Mouse (Mus musculus) MEL (cell line): Measurements from ENCODE around the gene Eif3m. TPM values are rescaled to one million over a fixed set of nuclear protein-coding genes. Genes with fewer than 3 reads are reported as not detected.
A peak's percentile ranks its signal among the peaks of the same experiment; 100 is the strongest.

Source experiments
- DNase-seq: peaks from one replicate; pipeline ENCODE4 v3.0.0; 2011; ENCODE audit warnings: low read depth, low spot score
- H3K27ac ChIP-seq: 2 replicates; pipeline ENCODE4 v1.5.1; 2012; ENCODE audit warnings: low read depth, mild to moderate bottlenecking, control low read depth, low read length, moderate library complexity; ENCODE audit not compliant: control insufficient read depth
- H3K27me3 ChIP-seq, 2 experiments: fragments of 150-350 bp in 1 of 2; sonication (generic) in 1 of 2; 2 replicates each; pipeline ENCODE4 v1.6.1; 2012; ENCODE audit warnings: low read length in 2 of 2, mild to moderate bottlenecking in 2 of 2, improper control_type of control experiment in 1 of 2, moderate library complexity in 1 of 2; ENCODE audit not compliant: insufficient read depth in 2 of 2, control insufficient read depth in 1 of 2
- H3K36me3 ChIP-seq, 2 experiments: 2 replicates each; pipeline ENCODE4 v1.6.1; 2012 to 2014; ENCODE audit warnings: low read length in 2 of 2, improper control_type of control experiment in 1 of 2, inconsistent platforms in 1 of 2, mild to moderate bottlenecking in 1 of 2; ENCODE audit not compliant: insufficient read depth in 2 of 2, control insufficient read depth in 1 of 2
- H3K4me1 ChIP-seq, 2 experiments: fragments of 150-350 bp in 1 of 2; sonication (generic) in 1 of 2; 2 replicates each; pipeline ENCODE4 v1.6.1; 2012; ENCODE audit warnings: low read length in 2 of 2, improper control_type of control experiment in 1 of 2, mild to moderate bottlenecking in 1 of 2; ENCODE audit not compliant: insufficient read depth in 2 of 2, control insufficient read depth in 1 of 2
- H3K4me3 ChIP-seq, 2 experiments: fragments of 150-350 bp in 1 of 2; sonication (generic) in 1 of 2; 2 replicates each; pipeline ENCODE4 v1.5.1; 2012; ENCODE audit warnings: low read depth in 2 of 2, low read length in 2 of 2, mild to moderate bottlenecking in 2 of 2, moderate library complexity in 2 of 2, control low read depth in 1 of 2, improper control_type of control experiment in 1 of 2; ENCODE audit not compliant: control insufficient read depth in 1 of 2, insufficient read depth in 1 of 2
- H3K79me2 ChIP-seq: 2 replicates; pipeline ENCODE4 v1.6.1; 2012; ENCODE audit warnings: mild to moderate bottlenecking, low read length, moderate library complexity; ENCODE audit not compliant: control insufficient read depth, poor library complexity, insufficient read depth
- H3K9ac ChIP-seq: 2 replicates; pipeline ENCODE4 v1.6.1; 2012; ENCODE audit warnings: low read depth, mild to moderate bottlenecking, control low read depth, low read length, moderate library complexity; ENCODE audit not compliant: control insufficient read depth, poor library complexity, severe bottlenecking
- H3K9me3 ChIP-seq: fragments of 150-350 bp; sonication (generic); replicated peaks from 2 replicates; pipeline ENCODE4 v1.6.1; 2012; ENCODE audit warnings: mild to moderate bottlenecking, low read length, improper control_type of control experiment, moderate library complexity; ENCODE audit not compliant: insufficient read depth
- CHD1 ChIP-seq: IDR thresholded peaks from 2 replicates; pipeline ENCODE4 v1.6.1; 2012; ENCODE audit warnings: low read depth, mild to moderate bottlenecking, inconsistent platforms, low read length, improper control_type of control experiment
- CTCF ChIP-seq, 3 experiments: IDR thresholded peaks in 2 of 3; conservative IDR thresholded peaks in 1 of 3; 2 replicates each; pipeline ENCODE4 v1.5.1; 2011 to 2012; ENCODE audit warnings: low read length in 3 of 3, low read depth in 2 of 3, mild to moderate bottlenecking in 2 of 3, improper control_type of control experiment in 1 of 3, inconsistent platforms in 1 of 3, mixed read lengths in 1 of 3, moderate library complexity in 1 of 3; ENCODE audit not compliant: control insufficient read depth in 1 of 3, insufficient read depth in 1 of 3, poor library complexity in 1 of 3, severe bottlenecking in 1 of 3
- EP300 ChIP-seq, 2 experiments: IDR thresholded peaks; 2 replicates each; pipeline ENCODE4 v1.6.1; 2011; ENCODE audit warnings: improper control_type of control experiment in 2 of 2, low read length in 2 of 2, low read depth in 1 of 2, mild to moderate bottlenecking in 1 of 2
- ETS1 ChIP-seq: IDR thresholded peaks from 2 replicates; pipeline ENCODE4 v1.6.1; 2012; ENCODE audit warnings: low read depth, mild to moderate bottlenecking, inconsistent platforms, low read length, improper control_type of control experiment, moderate library complexity
- GATA1 ChIP-seq: IDR thresholded peaks from 2 replicates; pipeline ENCODE4 v1.6.1; 2011; ENCODE audit warnings: low read depth, low read length, improper control_type of control experiment
- JUND ChIP-seq: IDR thresholded peaks from 2 replicates; pipeline ENCODE4 v1.6.1; 2011; ENCODE audit warnings: low read depth, mild to moderate bottlenecking, improper control_type of control experiment, low read length
- MAFK ChIP-seq: IDR thresholded peaks from 2 replicates; pipeline ENCODE4 v1.6.1; 2011; ENCODE audit warnings: low read depth, mild to moderate bottlenecking, low read length, improper control_type of control experiment, borderline replicate concordance
- MEF2A ChIP-seq: IDR thresholded peaks from 2 replicates; pipeline ENCODE4 v1.6.1; 2014; ENCODE audit warnings: low read depth, mild to moderate bottlenecking, inconsistent platforms, low read length, improper control_type of control experiment; ENCODE audit not compliant: poor library complexity, insufficient replicate concordance, severe bottlenecking; ENCODE audit errors: extremely low read depth
- MXI1 ChIP-seq: IDR thresholded peaks from 2 replicates; pipeline ENCODE4 v1.6.1; 2011; ENCODE audit warnings: mild to moderate bottlenecking, low read depth, low read length, improper control_type of control experiment
- NELFE ChIP-seq: IDR thresholded peaks from 2 replicates; pipeline ENCODE4 v1.6.1; 2011; ENCODE audit warnings: low read depth, low read length, improper control_type of control experiment
- NRF1 ChIP-seq: IDR thresholded peaks from 2 replicates; pipeline ENCODE4 v1.6.1; 2014; ENCODE audit warnings: low read depth, mild to moderate bottlenecking, inconsistent platforms, low read length, improper control_type of control experiment, moderate library complexity; ENCODE audit not compliant: poor library complexity, insufficient read depth, severe bottlenecking
- POLR2A ChIP-seq, 2 experiments: IDR thresholded peaks; 2 replicates each; pipeline ENCODE4 v1.6.1; 2011 to 2012; ENCODE audit warnings: low read length in 2 of 2, mild to moderate bottlenecking in 2 of 2, control low read depth in 1 of 2, improper control_type of control experiment in 1 of 2, low read depth in 1 of 2, moderate library complexity in 1 of 2; ENCODE audit not compliant: control insufficient read depth in 1 of 2, insufficient read depth in 1 of 2, poor library complexity in 1 of 2
- POLR2AphosphoS2 ChIP-seq: IDR thresholded peaks from 2 replicates; pipeline ENCODE4 v1.6.1; 2011; ENCODE audit warnings: low read length, improper control_type of control experiment
- RAD21 ChIP-seq: IDR thresholded peaks from 2 replicates; pipeline ENCODE4 v1.6.1; 2011; ENCODE audit warnings: mild to moderate bottlenecking, low read depth, low read length, improper control_type of control experiment
- RCOR1 ChIP-seq: IDR thresholded peaks from 2 replicates; pipeline ENCODE4 v1.6.1; 2012; ENCODE audit warnings: low read depth, mild to moderate bottlenecking, inconsistent platforms, low read length, improper control_type of control experiment
- SIN3A ChIP-seq: IDR thresholded peaks from 2 replicates; pipeline ENCODE4 v1.6.1; 2012; ENCODE audit warnings: low read length, improper control_type of control experiment, inconsistent platforms
- TBP ChIP-seq: IDR thresholded peaks from 2 replicates; pipeline ENCODE4 v1.8.0; 2011; ENCODE audit warnings: low read depth, low read length, improper control_type of control experiment
- UBTF ChIP-seq: IDR thresholded peaks from 2 replicates; pipeline ENCODE4 v1.6.1; 2012; ENCODE audit warnings: low read depth, mild to moderate bottlenecking, inconsistent platforms, low read length, improper control_type of control experiment, moderate library complexity, borderline replicate concordance; ENCODE audit not compliant: insufficient read depth
- USF1 ChIP-seq: IDR thresholded peaks from 2 replicates; pipeline ENCODE4 v1.6.1; 2014; ENCODE audit warnings: low read depth, mild to moderate bottlenecking, inconsistent platforms, low read length, improper control_type of control experiment, moderate library complexity
- ZMIZ1 ChIP-seq: IDR thresholded peaks from 2 replicates; pipeline ENCODE4 v1.6.1; 2012; ENCODE audit warnings: low read depth, mild to moderate bottlenecking, inconsistent platforms, low read length, improper control_type of control experiment, moderate library complexity
- ZNF384 ChIP-seq: IDR thresholded peaks from 2 replicates; pipeline ENCODE4 v1.6.1; 2012; ENCODE audit warnings: low read depth, mild to moderate bottlenecking, inconsistent platforms, low read length, improper control_type of control experiment
- polyA plus RNA-seq, 2 experiments: library from polyadenylated mRNA; stranded (reverse) in 1 of 2; unstranded in 1 of 2; fragments of >175 nt in 1 of 2; fragments of >200 nt in 1 of 2; gene quantifications; 2 replicates each; pipeline versions ENCODE4 v1.2.1 to v1.2.4; 2012; ENCODE audit warnings: low replicate concordance in 2 of 2, low read depth in 1 of 2; ENCODE audit not compliant: insufficient read length in 2 of 2, insufficient read depth in 1 of 2, missing spikeins in 1 of 2
- total RNA-seq: library from RNA; depleted of rRNA; stranded (reverse); fragments of 300-350 nt; gene quantifications from 2 replicates; pipeline ENCODE4 v1.2.3, GENCODE M21; 2012

The Eif3m gene
- total and polyA plus RNA-seq, 3 experiments = 172 to 321 TPM; not detected in 1

DNA sequence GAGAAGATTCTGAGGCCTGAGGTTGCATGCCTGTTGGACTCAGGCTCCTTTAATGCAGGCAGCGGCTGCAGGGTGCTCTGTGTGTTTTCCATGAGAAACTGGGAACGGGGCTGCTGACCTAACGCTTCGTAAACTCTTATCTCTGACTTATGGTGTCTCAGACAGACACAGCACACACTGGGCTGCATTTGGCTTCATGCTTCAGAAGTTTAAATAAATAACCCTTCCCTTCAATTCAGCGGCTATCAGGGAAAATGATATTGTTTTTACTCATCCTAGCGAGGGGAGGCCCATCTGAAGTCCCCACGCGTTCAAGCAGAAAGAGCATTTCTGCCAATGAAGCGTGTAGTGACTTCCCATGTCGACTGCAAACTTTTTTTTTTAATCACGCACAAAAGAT is 19.1 kb upstream of the Eif3m start:
- no peak for DNase-seq
- Histone ChIP-seq H3K4me3 (no peak overlapping the region), H3K36me3 (peaks cover 0 to 5% of the 10 kb centered on the region in 2 experiments; a peak in 2 of 4 replicates), H3K79me2 (no peaks in the 10 kb centered on the region), H3K9ac (no peak overlapping the region), H3K27me3 (peaks cover 8% of the 10 kb centered on the region in 2 experiments; a peak in 3 of 4 replicates), H3K9me3 (no peaks in the 10 kb centered on the region), H3K27ac (no peak overlapping the region), H3K4me1 (peaks cover 0 to 3% of the 10 kb centered on the region in 2 experiments; a peak in 1 of 4 replicates)
- TF ChIP-seq ZNF384 (no peak), USF1 (no peak), POLR2AphosphoS2 (no peak), ETS1 (no peak)

DNA sequence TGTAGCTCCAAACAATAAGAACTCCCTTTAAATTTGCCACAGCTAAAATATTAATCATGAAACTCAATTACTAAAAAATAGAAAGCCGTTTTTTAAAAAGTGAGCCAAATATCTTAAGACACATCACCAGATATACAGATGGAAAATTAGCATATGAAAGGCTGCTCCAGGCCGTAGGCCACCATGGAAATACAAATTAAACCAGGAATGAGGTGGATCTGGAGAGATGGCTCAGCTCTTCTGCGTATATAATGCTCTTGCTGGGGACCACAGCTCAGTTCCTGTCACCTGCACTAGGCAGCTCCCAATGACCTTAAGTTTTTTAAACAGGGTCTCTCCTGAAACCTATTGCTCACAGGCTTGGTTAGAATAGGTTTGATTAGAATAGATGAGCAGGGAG is 17.2 kb upstream of the Eif3m start:
- Histone ChIP-seq H3K9me3 (no peaks in the 10 kb centered on the region), H3K79me2 (no peaks in the 10 kb centered on the region), H3K4me1 (peaks cover 0 to 10% of the 10 kb centered on the region in 2 experiments; a peak in 1 of 4 replicates), H3K27me3 (peaks cover 6% of the 10 kb centered on the region in 2 experiments; a peak in 3 of 4 replicates), H3K36me3 (peaks cover 0 to 2% of the 10 kb centered on the region in 2 experiments; a peak in 2 of 4 replicates), H3K9ac (no peak overlapping the region), H3K27ac (no peak overlapping the region), H3K4me3 (no peak overlapping the region)
- no peak for DNase-seq
- no peak for TF ChIP-seq ZMIZ1
- no peak for TF ChIP-seq MAFK
- TF ChIP-seq RAD21 = no peak
- no peak for TF ChIP-seq EP300 (IDR thresholded peaks at IDR 0.05; ENCODE audit: low read depth in 1 of 2, low read length in 2 of 2)
- no peak for TF ChIP-seq POLR2A (IDR thresholded peaks at IDR 0.05; ENCODE audit: control insufficient read depth in 1 of 2, insufficient read depth in 1 of 2, low read depth in 1 of 2, low read length in 2 of 2, poor library complexity in 1 of 2)
- TF ChIP-seq CTCF (IDR thresholded peaks at IDR 0.05 in 2 of 3, conservative IDR thresholded peaks at IDR 0.05 in 1 of 3; ENCODE audit: control insufficient read depth in 1 of 3, insufficient read depth in 1 of 3, low read depth in 2 of 3, low read length in 3 of 3, poor library complexity in 1 of 3, severe bottlenecking in 1 of 3) = no peak
- no peak for TF ChIP-seq CHD1
- TF ChIP-seq GATA1 = no peak

DNA sequence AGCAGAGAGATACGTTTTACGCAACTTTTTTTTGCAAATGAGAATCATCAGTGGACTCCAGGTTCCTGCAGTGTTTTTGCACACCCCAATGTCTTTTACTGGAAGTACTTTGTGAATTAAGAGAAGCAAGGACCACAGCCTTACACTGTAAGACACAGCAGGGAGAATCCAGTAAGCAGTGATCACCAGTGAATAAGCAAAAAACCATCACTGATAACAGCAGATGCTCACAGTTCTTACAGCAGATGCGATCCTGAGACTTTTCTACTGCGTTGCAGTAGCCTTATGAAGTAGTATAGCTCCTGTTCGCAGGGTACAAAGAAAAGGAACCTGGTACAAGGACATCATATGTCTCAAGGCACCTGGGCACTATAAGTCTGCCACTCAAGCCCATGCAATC is 13.6 kb upstream of the Eif3m start:
- no peak overlapping the region for H3K4me3 ChIP-seq

More for the DNA sequence above, 13.6 kb upstream of the Eif3m start:
- Histone ChIP-seq H3K79me2 (no peaks in the 10 kb centered on the region), H3K9me3 (no peaks in the 10 kb centered on the region), H3K4me1 (peaks cover 0 to 7% of the 10 kb centered on the region in 2 experiments; a peak in 1 of 4 replicates), H3K27me3 (peaks cover 3 to 6% of the 10 kb centered on the region in 2 experiments; a peak in 3 of 4 replicates), H3K9ac (no peak overlapping the region), H3K36me3 (no peaks in the 10 kb centered on the region; a peak in 1 of 4 replicates), H3K27ac (no peak overlapping the region)
- TF ChIP-seq RCOR1 (0 out of 2 replicates have a peak, but pooled peaks have one; percentile 39), UBTF (no peak), TBP (no peak), MXI1 (no peak), MAFK (no peak), SIN3A (no peak), POLR2A (IDR thresholded peaks at IDR 0.05; ENCODE audit: control insufficient read depth in 1 of 2, insufficient read depth in 1 of 2, low read depth in 1 of 2, low read length in 2 of 2, poor library complexity in 1 of 2) (no peak), EP300 (IDR thresholded peaks at IDR 0.05; ENCODE audit: low read depth in 1 of 2, low read length in 2 of 2) (peak in 1 of 2 experiments; percentile 22; a peak in 2 of 4 replicates), NELFE (no peak), NRF1 (no peak), JUND (no peak), CTCF (IDR thresholded peaks at IDR 0.05 in 2 of 3, conservative IDR thresholded peaks at IDR 0.05 in 1 of 3; ENCODE audit: control insufficient read depth in 1 of 3, insufficient read depth in 1 of 3, low read depth in 2 of 3, low read length in 3 of 3, poor library complexity in 1 of 3, severe bottlenecking in 1 of 3) (no peak), MEF2A (no peak), GATA1 (peak; percentile 80)
- peak; percentile 62 for DNase-seq
